8 mouse cellular contexts compared by ENCODE assay signal in genomic region chr4:148448853-148449245, GRCm38 (mm10). TPM values are rescaled to one million over a fixed set of nuclear protein-coding genes. Genes with fewer than 3 reads are reported as not detected.
DNase-seq lines count a peak whose midpoint lies in the region; ATAC-seq and TF ChIP-seq lines count a peak whose summit lies in the region.

No protein-coding gene starts in this region.

- peak overlapping the region; percentile 94 for H3K4me3 ChIP-seq in erythroblast, embryonic 14.5 days (replicated peaks)
- H3K4me3 ChIP-seq in C2C12 (ENCODE audit: insufficient read depth, poor library complexity, severe bottlenecking), result peak overlapping the region; percentile 78
- peak overlapping the region; percentile 81 for H3K4me3 ChIP-seq in brown adipose tissue, adult 24 weeks (ENCODE audit: insufficient read depth, low read depth, low read length)
- peak overlapping the region; percentile 94 for H3K4me3 ChIP-seq in hindbrain, embryonic 10.5 days
- peak overlapping the region; percentile 99 for H3K4me3 ChIP-seq in limb, embryonic 15.5 days
- peak overlapping the region; percentile 98 for H3K4me3 ChIP-seq in neural tube, embryonic 12.5 days

- DNase-seq in hindbrain, embryonic 10.5 days (ENCODE audit: low spot score), result no peak
- DNase-seq in ovary, postnatal 36 days (ENCODE audit: low spot score), result no peak

- peaks cover 18% of the 10 kb centered on the region for H3K36me3 ChIP-seq in erythroblast, embryonic 14.5 days (ENCODE audit: control insufficient read depth)
- peaks cover 11% of the 10 kb centered on the region for H3K36me3 ChIP-seq in C2C12 (ENCODE audit: control insufficient read depth, insufficient read depth)
- H3K36me3 ChIP-seq in hindbrain, embryonic 10.5 days, result peaks cover 22% of the 10 kb centered on the region
- peaks cover 18% of the 10 kb centered on the region for H3K36me3 ChIP-seq in limb, embryonic 15.5 days
- H3K36me3 ChIP-seq in neural tube, embryonic 12.5 days, result peaks cover 22% of the 10 kb centered on the region

- peak overlapping the region; percentile 78 for H3K4me2 ChIP-seq in limb, embryonic 15.5 days
- peak overlapping the region; percentile 83 for H3K4me2 ChIP-seq in neural tube, embryonic 12.5 days (replicated peaks)

- peaks cover 32% of the 10 kb centered on the region for H3K4me1 ChIP-seq in erythroblast, embryonic 14.5 days (ENCODE audit: control insufficient read depth)
- peaks cover 5% of the 10 kb centered on the region for H3K4me1 ChIP-seq in brown adipose tissue, adult 24 weeks (ENCODE audit: control insufficient read depth, insufficient read depth, insufficient read length, low read length)
- H3K4me1 ChIP-seq in hindbrain, embryonic 10.5 days (replicated peaks), result peaks cover 30% of the 10 kb centered on the region
- H3K4me1 ChIP-seq in limb, embryonic 15.5 days, result peaks cover 20% of the 10 kb centered on the region
- peaks cover 14% of the 10 kb centered on the region for H3K4me1 ChIP-seq in neural tube, embryonic 12.5 days

- H3K27ac ChIP-seq in brown adipose tissue, adult 24 weeks (replicated peaks; ENCODE audit: low read depth, low read length), result peak overlapping the region; percentile 79
- H3K27ac ChIP-seq in hindbrain, embryonic 10.5 days, result peak overlapping the region; percentile 94
- peak overlapping the region; percentile 61 for H3K27ac ChIP-seq in limb, embryonic 15.5 days
- H3K27ac ChIP-seq in neural tube, embryonic 12.5 days, result peak overlapping the region; percentile 44; the same call in 1 of the 2 replicates

- H3K27me3 ChIP-seq in erythroblast, embryonic 14.5 days (ENCODE audit: control insufficient read depth), result no peaks in the 10 kb centered on the region
- no peaks in the 10 kb centered on the region for H3K27me3 ChIP-seq in C2C12 (ENCODE audit: control insufficient read depth, insufficient read depth, insufficient read length)
- no peaks in the 10 kb centered on the region for H3K27me3 ChIP-seq in hindbrain, embryonic 10.5 days (ENCODE audit: insufficient read depth, poor library complexity, severe bottlenecking)
- no peaks in the 10 kb centered on the region for H3K27me3 ChIP-seq in limb, embryonic 15.5 days
- no peaks in the 10 kb centered on the region for H3K27me3 ChIP-seq in neural tube, embryonic 12.5 days (replicated peaks)

- no peak for ATAC-seq in erythroblast, adult 5-6 weeks (replicated peaks; ENCODE audit: low FRiP score, poor library complexity, severe bottlenecking)
- ATAC-seq in limb, embryonic 15.5 days (ENCODE audit: insufficient number of reproducible peaks, low FRiP score, low TSS enrichment, low read depth), result no peak
- ATAC-seq in neural tube, embryonic 12.5 days (ENCODE audit: low FRiP score, low read depth), result peak; percentile 26; the same call in 1 of the 2 replicates

- under 1% methylated on average over 15 of the region's 15 CpGs for WGBS in hindbrain, embryonic 10.5 days
- WGBS in limb, embryonic 15.5 days, result under 1% methylated on average over 15 of the region's 15 CpGs
- 0% methylated on average over 15 of the region's 15 CpGs for WGBS in neural tube, embryonic 12.5 days

- peaks cover 20% of the 10 kb centered on the region for H3K79me3 ChIP-seq in C2C12 (ENCODE audit: low read depth)

- peak overlapping the region; percentile 83 for H3K9ac ChIP-seq in limb, embryonic 15.5 days
- H3K9ac ChIP-seq in neural tube, embryonic 12.5 days, result peak overlapping the region; percentile 82

- no peak for TF ChIP-seq CTCF in C2C12 (IDR thresholded peaks at IDR 0.05; ENCODE audit: control insufficient read depth, insufficient read depth, insufficient read length)

- no peaks in the 10 kb centered on the region for H3K9me3 ChIP-seq in erythroblast, embryonic 14.5 days (ENCODE audit: control insufficient read depth, low read length)
- H3K9me3 ChIP-seq in hindbrain, embryonic 10.5 days, result no peaks in the 10 kb centered on the region
- H3K9me3 ChIP-seq in limb, embryonic 15.5 days, result no peaks in the 10 kb centered on the region
- no peaks in the 10 kb centered on the region for H3K9me3 ChIP-seq in neural tube, embryonic 12.5 days

- peak overlapping the region; percentile 35 for H3ac ChIP-seq in C2C12 (ENCODE audit: control insufficient read depth, insufficient read length, low read depth)

- peaks cover 31% of the 10 kb centered on the region for H3K79me2 ChIP-seq in C2C12 (ENCODE audit: control insufficient read depth, insufficient read depth)

TF ChIP-seq in C2C12, 6 proteins besides CTCF, POLR2A, EP300 and RAD21:
- TF ChIP-seq CEBPB (IDR thresholded peaks at IDR 0.05; ENCODE audit: low read depth), result no peak
- TF ChIP-seq MYOD1 (IDR thresholded peaks at IDR 0.05; ENCODE audit: control insufficient read depth, insufficient read length, low read depth), result no peak
- TF ChIP-seq MAX (IDR thresholded peaks at IDR 0.05), result no peak
- TF ChIP-seq FOSL1 (IDR thresholded peaks at IDR 0.05; ENCODE audit: insufficient read depth, low read length, poor library complexity, severe bottlenecking), result no peak
- no peak for TF ChIP-seq MYOG (IDR thresholded peaks at IDR 0.05; ENCODE audit: control insufficient read depth, extremely low read depth, insufficient read length)
- TF ChIP-seq USF1 (IDR thresholded peaks at IDR 0.05; ENCODE audit: low read depth), result no peak

RNA-seq across cellular contexts. Expression of gene Mtor, which starts 0.4 kb away (rescaled TPM):
- 0.99 and 1.2 TPM in 2 replicates for polyA plus RNA-seq in erythroblast, embryonic 14.5 days (2012)
- total RNA-seq in erythroblast, adult 5-6 weeks (2015; ENCODE audit: low replicate concordance), result 4.6 and 5.4 TPM in 2 replicates
- total RNA-seq in erythroblast, adult 5-6 weeks (2017; ENCODE audit: low replicate concordance), result 5.2 and 7.8 TPM in 2 replicates
- polyA plus RNA-seq in C2C12 (2012; fragmentation: generic; extraction: Trizol), result 20.0 TPM
- polyA plus RNA-seq in brown adipose tissue, adult 24 weeks (2012; ENCODE audit: insufficient read depth, insufficient read length, missing spikeins), result 52.3 and 55.2 TPM in 2 replicates
- polyA plus RNA-seq in hindbrain, embryonic 10.5 days (2016; fragmentation: Nextera tagmentation; extraction: Ambion mirVana), result 25.1 and 25.3 TPM in 2 replicates
- polyA plus RNA-seq in limb, embryonic 15.5 days (2015; fragmentation: Nextera tagmentation; extraction: Ambion mirVana), result 13.6 and 13.8 TPM in 2 replicates
- 27.7 and 28.2 TPM in 2 replicates for polyA plus RNA-seq in neural tube, embryonic 12.5 days (2016; fragmentation: Nextera tagmentation; extraction: Ambion mirVana)

RNA-seq across cellular contexts. Expression of gene Ubiad1, which starts 4.3 kb away (rescaled TPM):
- 0.29 and 1.2 TPM in 2 replicates for polyA plus RNA-seq in erythroblast, embryonic 14.5 days (2012)
- 0.77 and 2.3 TPM in 2 replicates for total RNA-seq in erythroblast, adult 5-6 weeks (2015; ENCODE audit: low replicate concordance)
- total RNA-seq in erythroblast, adult 5-6 weeks (2017; ENCODE audit: low replicate concordance), result 1.3 and 4.9 TPM in 2 replicates
- 19.7 TPM for polyA plus RNA-seq in C2C12 (2012; fragmentation: generic; extraction: Trizol)
- 12.7 and 17.7 TPM in 2 replicates for polyA plus RNA-seq in brown adipose tissue, adult 24 weeks (2012; ENCODE audit: insufficient read depth, insufficient read length, missing spikeins)
- 25.0 and 25.8 TPM in 2 replicates for polyA plus RNA-seq in hindbrain, embryonic 10.5 days (2016; fragmentation: Nextera tagmentation; extraction: Ambion mirVana)
- 19.4 and 21.4 TPM in 2 replicates for polyA plus RNA-seq in limb, embryonic 15.5 days (2015; fragmentation: Nextera tagmentation; extraction: Ambion mirVana)
- 19.5 and 19.7 TPM in 2 replicates for polyA plus RNA-seq in neural tube, embryonic 12.5 days (2016; fragmentation: Nextera tagmentation; extraction: Ambion mirVana)

RNA-seq across cellular contexts. Expression of gene Angptl7, which starts 51.4 kb away (rescaled TPM):
- polyA plus RNA-seq in erythroblast, embryonic 14.5 days (2012), result 0.06 TPM in 1 of 2 replicates, not detected in the other
- total RNA-seq in erythroblast, adult 5-6 weeks (2015; ENCODE audit: low replicate concordance), result 0.58 TPM in 1 of 2 replicates, not detected in the other
- not detected in 2 replicates for total RNA-seq in erythroblast, adult 5-6 weeks (2017; ENCODE audit: low replicate concordance)
- 0.04 TPM for polyA plus RNA-seq in C2C12 (2012; fragmentation: generic; extraction: Trizol)
- not detected in 2 replicates for polyA plus RNA-seq in brown adipose tissue, adult 24 weeks (2012; ENCODE audit: insufficient read depth, insufficient read length, missing spikeins)
- polyA plus RNA-seq in hindbrain, embryonic 10.5 days (2016; fragmentation: Nextera tagmentation; extraction: Ambion mirVana), result 0.29 and 0.31 TPM in 2 replicates
- polyA plus RNA-seq in limb, embryonic 15.5 days (2015; fragmentation: Nextera tagmentation; extraction: Ambion mirVana), result 1.8 and 4.1 TPM in 2 replicates
- 0.29 and 0.37 TPM in 2 replicates for polyA plus RNA-seq in neural tube, embryonic 12.5 days (2016; fragmentation: Nextera tagmentation; extraction: Ambion mirVana)

Comparison
In these comparisons a context has a peak if more than half of its experiments do, and no peak if none do; other contexts are left out.
1. H3K27ac ChIP-seq: peak in every context shown above with its lines; median percentile 94 in hindbrain, embryonic 10.5 days; 79 in brown adipose tissue, adult 24 weeks; 61 in limb, embryonic 15.5 days; 44 in neural tube, embryonic 12.5 days.